Mouse (Mus musculus) adrenal gland, postnatal 4 days (tissue): ENCODE results near the gene Tmem94. TPM values are rescaled to one million over a fixed set of nuclear protein-coding genes. Genes with fewer than 3 reads are reported as not detected.
"Not testable (repeated sequence)": the region's sequence is repeated elsewhere in the genome, so short reads cannot be mapped to it uniquely, and the experiment has no call there.

Source experiments
- DNase-seq, 2 experiments: peaks; one replicate each; pipeline ENCODE4 v3.0.0; 2021 to 2022; ENCODE audit warnings: low spot score in 2 of 2, mixed read lengths in 2 of 2
- long read RNA-seq, 2 experiments: library from polyadenylated mRNA; stranded (forward); transcript quantifications; one replicate each; pipeline ENCODE4 v2.0.0; 2021
- total RNA-seq, 2 experiments: library from RNA; stranded (reverse); gene quantifications; 2 replicates each; pipeline ENCODE4 v1.2.3; 2021

The Tmem94 gene
- 10 to 100 TPM; 67.4 to 71.0 TPM for total RNA-seq
- long read RNA-seq, experiment 1, partial matches to known transcripts, result 10 of 13 reads
- long read RNA-seq, experiment 1, other reads (novel, unspliced or antisense), result 3 of 13 reads
- long read RNA-seq, experiment 2, full-length matches to known transcripts, result 1 of 24 reads
- long read RNA-seq, experiment 2, partial matches to known transcripts, result 18 of 24 reads
- long read RNA-seq, experiment 2, other reads (novel, unspliced or antisense), result 5 of 24 reads

DNA sequence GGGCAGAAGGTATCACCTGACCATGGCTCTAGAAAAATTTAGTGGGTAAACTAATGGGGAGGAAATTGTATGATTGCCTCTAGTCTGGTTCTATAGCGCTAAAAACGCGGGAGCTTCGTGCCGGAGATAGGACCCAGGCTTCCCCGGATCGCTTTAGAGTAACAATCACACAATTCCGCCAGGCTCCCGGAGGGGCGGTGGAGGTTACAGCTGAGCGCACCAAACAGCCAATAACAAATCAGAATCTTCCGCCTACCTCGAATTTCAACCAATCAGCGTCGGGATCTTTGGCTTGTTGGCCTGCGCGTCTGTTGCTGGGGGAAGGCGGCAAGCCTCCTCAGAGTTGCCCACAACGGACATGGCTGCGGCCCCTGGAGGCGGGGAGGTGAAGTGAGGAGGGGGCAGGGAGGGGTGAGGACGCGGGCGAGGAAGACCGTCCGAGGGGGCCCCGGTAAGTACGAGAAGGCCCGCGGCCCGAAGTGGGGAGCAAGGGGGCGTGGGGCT is at the start of gene Tmem94:
TSS of gene Tmem94 (plus strand) at position 331 of the 504 bp plus-strand sequence.
- DNase-seq, result peak; percentile 92 to 93

DNA sequence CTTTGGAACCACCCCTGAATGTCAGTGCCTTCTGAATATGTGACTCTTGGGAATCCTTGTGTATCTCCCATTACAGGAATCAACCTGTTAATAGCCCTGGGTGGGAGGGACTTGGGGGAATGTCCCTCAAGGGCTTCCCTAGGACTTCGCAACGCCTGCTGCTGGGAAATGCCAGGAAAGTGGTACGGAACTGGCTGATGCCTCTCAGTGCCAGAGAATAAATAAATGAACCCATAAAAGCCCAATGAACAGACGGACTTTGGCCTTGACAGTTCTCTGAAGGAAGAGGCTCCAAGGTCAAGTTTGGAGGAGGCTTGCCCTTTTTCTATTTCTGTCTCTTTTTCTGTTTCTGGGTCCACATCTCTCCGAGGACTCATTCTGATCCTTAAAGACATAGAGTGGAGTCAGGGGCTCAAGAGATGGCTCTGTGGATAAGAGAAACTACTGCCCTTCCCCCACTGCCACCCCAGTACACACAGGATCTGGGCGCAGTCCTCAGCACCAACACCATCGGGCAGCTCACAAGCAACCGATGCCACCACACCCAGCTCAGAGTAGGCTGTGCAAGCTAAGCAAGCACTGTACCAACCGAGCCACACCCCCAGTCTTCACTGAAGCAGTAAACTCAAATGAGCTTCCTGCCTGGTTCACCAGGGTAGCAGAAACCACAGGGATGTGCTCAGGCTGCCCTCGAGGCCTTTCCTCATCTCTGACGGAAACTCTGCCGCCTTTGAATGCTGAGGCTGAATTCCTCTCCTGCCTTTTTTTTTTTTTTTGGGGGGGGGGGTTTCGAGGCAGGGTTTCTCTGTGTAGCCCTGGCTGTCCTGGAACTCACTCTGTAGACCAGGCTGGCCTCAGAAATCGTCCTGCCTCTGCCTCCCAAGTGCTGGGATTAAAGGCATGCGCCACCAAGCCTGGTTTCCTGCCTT is 48.6 kb upstream of the Tmem94 start:
- no peak for DNase-seq

DNA sequence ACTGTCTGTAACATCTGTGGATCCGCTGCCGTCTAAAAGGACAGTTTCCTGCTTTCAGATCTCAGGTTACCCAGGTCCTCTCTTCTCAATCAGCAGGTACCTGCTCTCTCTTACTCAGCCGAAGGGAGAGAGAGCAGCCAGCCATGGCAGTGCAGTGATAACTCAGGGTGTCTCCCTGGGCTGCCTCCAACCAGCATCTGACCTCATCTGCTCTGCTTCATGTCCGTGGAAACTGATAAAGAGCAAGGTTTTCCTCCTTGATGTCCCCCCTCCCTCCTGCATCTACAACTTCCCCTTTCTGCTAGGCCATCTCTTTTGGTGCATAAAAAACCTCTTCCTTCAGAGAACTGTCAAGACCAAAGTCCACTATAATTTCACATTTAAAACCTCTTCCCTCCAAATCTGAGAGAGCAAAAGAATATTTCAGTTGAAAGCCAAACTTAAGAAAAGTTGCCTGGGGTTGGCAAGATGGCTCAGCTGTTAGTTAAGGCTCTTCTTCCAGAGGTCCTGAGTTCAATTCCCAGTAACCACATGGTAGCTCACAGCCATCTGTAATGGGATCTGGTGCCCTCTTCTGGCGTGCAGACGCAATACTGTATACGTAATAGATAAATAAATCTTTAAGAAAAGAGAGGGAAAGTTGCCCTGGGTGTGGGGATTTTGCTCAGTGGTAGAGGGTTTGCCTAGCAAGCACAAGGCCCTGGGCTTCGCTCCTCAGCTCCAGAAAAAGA is 47.4 kb upstream of the Tmem94 start:
- no peak for DNase-seq

GRCm38 (mm10) chr11:115722638-115723037 is 42.6 kb upstream of the Tmem94 start:
- peak; percentile 60 to 80 for DNase-seq

GRCm38 (mm10) chr11:115723231-115723630 is 42.0 kb upstream of the Tmem94 start:
- no peak for DNase-seq

DNA sequence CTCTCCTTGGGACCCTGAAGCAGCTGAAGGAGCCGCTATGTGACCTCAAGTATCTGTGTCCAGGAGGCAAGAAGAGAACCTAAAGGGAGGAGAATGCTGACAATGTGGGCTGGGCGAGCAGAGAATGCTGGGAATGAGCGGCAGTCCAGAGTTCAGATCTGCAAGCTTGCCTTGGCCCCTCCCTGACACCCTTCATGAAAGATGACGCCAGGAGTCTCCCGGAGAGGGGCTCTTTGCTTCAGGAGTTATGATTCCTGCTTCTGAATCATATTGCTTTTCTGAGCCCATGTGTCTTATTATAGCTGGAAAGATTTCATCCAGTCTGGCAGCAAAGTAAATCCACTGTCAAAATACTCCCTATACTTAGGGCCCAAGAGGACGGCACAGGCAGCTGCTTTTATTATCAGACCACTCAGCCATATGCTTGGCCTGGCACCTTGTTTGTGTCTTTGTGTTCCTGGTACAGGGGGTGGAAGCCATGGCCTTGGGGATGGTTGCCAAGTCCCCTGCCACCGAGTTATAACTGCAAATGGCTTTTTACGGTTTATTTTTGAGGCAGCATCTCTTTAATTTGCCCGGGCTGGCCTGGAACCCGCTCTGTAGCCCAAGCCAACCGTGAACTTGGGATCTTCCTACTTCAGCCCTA is 31.1 kb upstream of the Tmem94 start:
- DNase-seq, result no peak

- no peak for DNase-seq
These were observed 27.5 kb upstream of the Tmem94 start for GRCm38 (mm10) chr11:115737608-115738208.

DNA sequence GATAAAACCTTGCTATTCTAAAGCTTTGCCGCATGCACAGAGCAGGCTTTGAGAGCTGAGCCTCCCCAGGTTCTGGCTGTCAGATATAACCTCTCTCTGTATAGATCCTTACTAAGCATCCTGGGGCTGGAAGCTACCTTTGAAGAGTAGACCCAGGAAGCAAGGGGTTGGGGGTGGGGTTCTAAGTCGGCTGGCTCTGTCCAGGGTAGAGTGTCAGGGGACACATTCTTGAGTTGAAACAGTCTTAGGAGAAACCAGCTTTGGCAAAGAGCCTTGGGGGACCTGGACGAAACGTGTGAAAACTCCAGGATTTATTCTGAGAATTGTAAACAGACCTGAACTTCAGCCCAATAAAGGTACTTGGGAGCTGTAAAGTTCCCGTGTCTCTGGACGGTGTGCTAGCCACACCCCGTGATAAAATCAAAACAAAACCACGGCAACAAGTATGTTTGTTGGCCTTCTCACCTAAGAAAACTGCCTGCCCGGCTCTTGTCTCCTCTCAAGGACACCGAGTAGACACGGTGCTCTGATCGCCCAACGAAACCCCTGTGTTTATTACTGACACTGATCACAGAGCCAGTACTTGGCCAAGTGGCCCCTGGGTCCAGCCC is 26.9 kb upstream of the Tmem94 start:
- DNase-seq, result no peak

DNA sequence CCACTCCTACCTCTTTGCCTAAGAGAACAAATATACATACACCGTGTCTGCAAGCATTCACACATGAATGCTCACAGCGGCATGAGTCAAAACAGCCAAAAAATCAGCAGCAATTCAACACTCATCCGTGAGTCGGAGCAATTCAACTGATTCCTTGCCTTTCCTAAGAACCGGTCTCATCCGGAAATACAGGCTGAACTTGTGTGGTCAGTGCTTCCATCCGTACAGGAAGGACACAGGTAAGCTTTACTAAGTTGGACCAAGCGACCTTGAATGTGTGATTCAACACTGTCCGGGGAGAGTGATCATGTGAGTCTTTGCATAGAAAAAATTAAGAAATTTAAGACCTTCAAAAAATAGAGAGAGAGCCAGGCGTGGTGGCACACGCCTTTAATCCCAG is 24.2 kb upstream of the Tmem94 start:
- no peak for DNase-seq

DNA sequence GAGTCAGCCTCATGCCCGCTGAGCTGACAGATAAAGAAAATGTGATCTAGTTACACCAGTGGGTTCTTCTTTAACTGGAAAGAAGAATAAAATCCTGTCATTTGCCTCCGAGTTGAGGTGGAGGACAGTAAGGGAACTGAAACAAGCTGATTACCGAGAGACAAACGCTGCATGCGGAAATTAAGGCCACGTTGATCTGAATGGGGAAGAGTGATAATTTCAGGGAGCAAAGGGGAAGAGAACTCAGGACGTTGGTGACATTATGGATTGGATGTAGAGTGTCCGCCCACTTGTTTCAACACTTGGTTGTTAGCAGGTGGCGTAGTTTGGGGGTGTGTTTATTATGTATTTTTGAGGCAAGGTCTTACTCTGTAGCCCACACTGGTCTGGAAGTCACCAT is 22.3 kb upstream of the Tmem94 start:
- no peak for DNase-seq

- DNase-seq, result no peak
These were observed 20.8 kb upstream of the Tmem94 start for GRCm38 (mm10) chr11:115744385-115744784.

- DNase-seq, result no peak
These were observed 19.1 kb upstream of the Tmem94 start for GRCm38 (mm10) chr11:115746109-115746508.

DNA sequence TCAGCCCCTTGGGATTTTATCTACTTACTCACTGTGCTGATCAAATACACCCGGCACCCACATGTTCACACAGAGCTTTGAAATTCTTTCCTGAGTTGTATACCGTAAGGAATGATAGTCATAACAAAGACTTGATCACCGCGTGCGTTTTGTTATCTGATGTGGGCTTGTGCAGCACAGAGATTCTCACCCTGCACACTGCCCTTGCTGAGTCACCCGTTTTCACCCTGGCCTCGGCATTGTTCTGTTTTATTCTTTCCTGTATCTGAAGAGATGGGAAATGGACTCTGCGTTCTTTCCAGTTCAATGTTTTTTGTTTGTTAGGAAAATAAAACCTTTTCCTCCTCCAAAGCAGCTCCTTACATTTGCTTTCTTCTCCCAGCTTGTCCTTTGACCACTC is 18.5 kb upstream of the Tmem94 start:
- DNase-seq, result no peak

DNA sequence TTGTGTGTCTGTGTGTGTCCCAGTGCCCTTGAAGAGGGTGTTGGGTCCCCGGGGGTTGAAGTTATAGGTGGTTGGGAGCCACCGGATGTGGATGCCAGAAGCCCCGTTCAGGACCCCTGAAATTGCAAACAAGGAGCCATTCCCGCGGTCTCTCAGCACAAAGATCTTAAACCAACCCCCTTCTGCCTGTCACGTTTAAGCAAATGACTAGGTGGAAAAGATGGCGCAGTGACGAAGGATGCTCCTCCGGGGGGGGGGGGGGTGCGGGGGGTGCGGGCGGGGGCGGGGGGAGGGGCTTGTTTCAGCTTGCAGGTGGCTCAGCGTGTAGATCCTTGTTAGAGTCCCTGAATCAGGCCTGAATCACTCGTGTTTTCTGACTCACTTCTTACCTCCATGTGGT is 17.9 kb upstream of the Tmem94 start:
- DNase-seq, result no peak

DNA sequence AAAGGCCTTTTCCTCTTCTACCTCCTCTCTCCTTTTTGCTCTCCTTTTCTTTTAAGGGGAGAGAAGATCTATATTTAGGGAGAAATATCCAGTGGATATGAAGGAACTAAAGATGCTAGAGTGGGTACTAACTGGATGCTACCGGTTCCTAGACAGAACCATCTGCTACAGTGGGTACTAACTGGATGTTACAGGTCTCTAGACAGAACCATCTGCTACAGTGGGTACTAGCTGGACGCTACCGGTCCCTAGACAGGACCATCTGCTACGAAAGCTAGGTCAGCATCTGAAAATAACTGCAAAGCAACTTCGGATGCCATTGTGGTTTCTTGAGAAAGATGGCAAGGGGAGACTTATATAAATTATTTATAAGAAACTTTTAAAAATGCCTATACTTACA is 15.4 kb upstream of the Tmem94 start:
- DNase-seq, result no peak

DNA sequence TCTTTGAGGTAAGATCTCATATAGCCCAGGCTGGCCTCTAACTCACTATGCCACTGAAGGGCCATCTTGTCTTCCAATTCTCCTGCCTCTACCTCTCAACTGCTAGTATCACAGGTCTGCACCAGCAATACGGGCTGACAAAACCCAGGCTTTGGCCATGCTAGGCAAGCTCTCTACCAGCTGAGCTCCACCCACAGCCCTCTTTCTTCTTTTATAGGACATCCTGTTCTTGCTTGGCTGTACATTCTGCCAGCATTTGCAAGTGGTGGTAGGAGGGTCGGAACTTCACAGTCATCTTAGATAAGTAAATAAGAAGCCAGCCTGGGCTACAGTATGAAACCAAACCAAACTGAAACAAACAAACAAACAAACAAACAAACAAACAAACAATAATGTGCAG is 13.5 kb upstream of the Tmem94 start:
- DNase-seq, result no peak

- DNase-seq, result no peak
These were observed 12.6 kb upstream of the Tmem94 start for GRCm38 (mm10) chr11:115752653-115753052.

DNA sequence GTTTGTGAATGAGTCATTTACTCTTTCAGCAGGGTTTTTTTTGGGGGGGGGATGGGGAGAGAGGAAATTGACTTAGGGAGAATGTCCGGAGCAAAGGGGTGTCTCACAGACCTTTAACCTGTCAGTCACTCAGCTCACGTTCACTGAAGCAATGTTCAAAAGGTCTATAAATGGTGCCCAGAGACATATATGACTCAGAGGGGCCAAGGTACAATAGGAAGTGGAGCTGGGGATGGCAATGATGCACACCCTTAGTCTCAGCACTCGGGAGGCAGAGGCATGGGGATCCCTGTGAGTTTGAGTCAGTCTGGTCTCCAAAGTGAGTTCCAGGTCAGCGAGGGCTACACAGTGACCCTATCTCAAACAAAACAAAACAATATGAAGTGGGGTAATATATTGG is 11.7 kb upstream of the Tmem94 start:
- no peak for DNase-seq

GRCm38 (mm10) chr11:115762176-115762575 is 3.1 kb upstream of the Tmem94 start:
- not testable (repeated sequence) for DNase-seq

DNA sequence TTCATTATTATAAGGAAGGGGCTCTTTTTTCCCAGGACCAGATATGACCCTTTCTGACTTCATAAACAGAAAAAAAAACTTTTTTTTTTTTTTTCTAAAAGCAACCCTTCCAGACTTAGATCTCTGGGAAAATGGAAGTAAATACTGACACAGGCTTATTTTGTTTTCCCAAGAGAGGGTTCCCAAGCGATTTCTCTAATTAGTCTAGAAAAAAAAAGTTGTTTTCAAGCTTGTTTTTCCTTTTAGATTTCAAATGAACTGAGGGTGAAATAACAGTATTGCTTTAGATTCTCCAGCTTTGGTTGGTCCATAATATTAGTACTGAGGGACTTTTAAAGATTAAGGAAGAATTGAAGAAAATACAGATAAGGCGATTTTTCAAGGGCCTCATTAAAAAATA is 535 bp upstream of the Tmem94 start:
- DNase-seq, result no peak
